ENCODE assay signal across 10 mouse cellular contexts in the genomic region with DNA sequence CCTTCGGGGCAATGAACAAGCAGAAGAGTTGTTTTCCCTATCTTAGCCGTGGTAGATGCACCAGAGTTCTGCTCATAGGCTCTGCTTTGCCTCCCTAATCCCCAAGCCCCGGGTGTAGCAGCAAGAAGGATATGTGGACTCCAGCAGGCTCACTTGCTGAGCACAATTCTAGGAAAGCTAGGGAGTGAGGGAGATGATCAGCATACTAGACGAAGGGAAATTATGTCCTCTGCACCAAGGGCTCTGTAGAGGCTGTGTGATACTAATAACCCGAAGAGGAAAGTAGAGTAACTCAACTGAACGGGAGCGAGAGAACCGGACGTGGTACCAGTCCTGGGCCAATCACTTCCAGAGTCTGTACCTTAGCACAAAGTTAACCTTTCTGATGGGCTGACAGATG. TPM values are rescaled to one million over a fixed set of nuclear protein-coding genes. Genes with fewer than 3 reads are reported as not detected.
DNase-seq lines count a peak whose midpoint lies in the region; ATAC-seq and TF ChIP-seq lines count a peak whose summit lies in the region.
"Had no signal": no experiment of that assay in that cellular context is flagged by ENCODE, and none has a peak within 500 bp of the region (broad histone marks: within the 10 kb centered on the region; RNA-seq: fewer than 3 reads in every experiment).

A gene (minus strand): TSS at position 127 of the 400 bp plus-strand sequence.

- H3K27me3 ChIP-seq in heart, embryonic 10.5 days (ENCODE audit: insufficient read depth, poor library complexity, severe bottlenecking), result peaks cover 52% of the 10 kb centered on the region
- no peaks in the 10 kb centered on the region for H3K27me3 ChIP-seq in ES-Bruce4 (ENCODE audit: control insufficient read depth, insufficient read depth, low read length, poor library complexity, severe bottlenecking)
- H3K27me3 ChIP-seq in forebrain, postnatal 0 days (ENCODE audit: insufficient read depth, low read length), result peaks cover 20% of the 10 kb centered on the region
- H3K27me3 ChIP-seq in limb, embryonic 14.5 days (ENCODE audit: control insufficient read depth, insufficient read depth, low read length), result peaks cover 23% of the 10 kb centered on the region

- no peak within 1 kb of the TSS for H3K27ac ChIP-seq in heart, embryonic 10.5 days
- H3K27ac ChIP-seq in ES-Bruce4 (ENCODE audit: insufficient read depth, low read length), result no peak within 1 kb of the TSS
- H3K27ac ChIP-seq in forebrain, postnatal 0 days (ENCODE audit: low read depth, low read length), result no peak within 1 kb of the TSS
- no peak within 1 kb of the TSS for H3K27ac ChIP-seq in limb, embryonic 14.5 days (replicated peaks; ENCODE audit: low read depth, low read length)

- ATAC-seq in forebrain, postnatal 0 days, result peak; percentile 23; the same call in 1 of the 2 replicates
- no peak for ATAC-seq in limb, embryonic 14.5 days (ENCODE audit: low FRiP score, low read depth)

- TF ChIP-seq EP300 in ES-Bruce4 (IDR thresholded peaks at IDR 0.05; ENCODE audit: insufficient read depth, low read depth, low read length), result no peak

- peak within 1 kb of the TSS; percentile 39 for H3K4me3 ChIP-seq in heart, embryonic 10.5 days
- peak within 1 kb of the TSS; percentile 28 for H3K4me3 ChIP-seq in ES-Bruce4 (ENCODE audit: low read depth, low read length)
- H3K4me3 ChIP-seq in forebrain, postnatal 0 days (ENCODE audit: low read depth, low read length), result peak within 1 kb of the TSS; percentile 35
- H3K4me3 ChIP-seq in limb, embryonic 14.5 days (replicated peaks; ENCODE audit: low read length), result peak within 1 kb of the TSS; percentile 17; the same call in 1 of the 2 replicates
- H3K4me3 ChIP-seq: myocyte had no signal

- 41% methylated on average over 9 of the region's 9 CpGs for WGBS in heart, embryonic 10.5 days
- 41% methylated on average over 9 of the region's 9 CpGs for WGBS in forebrain, postnatal 0 days
- WGBS in limb, embryonic 14.5 days, result 40% methylated on average over 9 of the region's 9 CpGs

- no peak within 1 kb of the TSS for H3K9ac ChIP-seq in ES-Bruce4 (ENCODE audit: low read depth, poor library complexity, severe bottlenecking)
- peak within 1 kb of the TSS; percentile 31; the same call in 1 of the 2 replicates for H3K9ac ChIP-seq in forebrain, postnatal 0 days
- no peak within 1 kb of the TSS for H3K9ac ChIP-seq in limb, embryonic 14.5 days (ENCODE audit: low read depth, low read length, severe bottlenecking)

- no peak for TF ChIP-seq CTCF in ES-Bruce4 (IDR thresholded peaks at IDR 0.05; ENCODE audit: low read depth, low read length)
- TF ChIP-seq CTCF in forebrain, postnatal 0 days (IDR thresholded peaks at IDR 0.05; ENCODE audit: low read depth), result no peak

- DNase-seq in heart, embryonic 10.5 days (ENCODE audit: low spot score), result no peak
- no peak for DNase-seq in heart, adult 9 months (ENCODE audit: low spot score in 2 of 2)
- peak; percentile 10 for DNase-seq in forebrain, postnatal 0 days
- DNase-seq in limb, embryonic 14.5 days (ENCODE audit: low spot score), result no peak
- no peak for DNase-seq in urinary bladder, adult 18-20 months (ENCODE audit: low spot score in 2 of 2)
- no peak for DNase-seq in spleen, postnatal 14 days (ENCODE audit: low spot score in 2 of 2)
- no peak for DNase-seq in kidney, adult 8-10 months

- H3K4me1 ChIP-seq in heart, embryonic 10.5 days, result peaks cover 13% of the 10 kb centered on the region
- H3K4me1 ChIP-seq in ES-Bruce4 (ENCODE audit: control insufficient read depth, insufficient read depth, low read length), result no peaks in the 10 kb centered on the region
- peaks cover 6% of the 10 kb centered on the region; the same call in 1 of the 2 replicates for H3K4me1 ChIP-seq in forebrain, postnatal 0 days (ENCODE audit: insufficient read depth)
- 0 out of 2 replicates have a peak, but pooled peaks cover 3% of the 10 kb centered on the region for H3K4me1 ChIP-seq in limb, embryonic 14.5 days (ENCODE audit: control insufficient read depth, insufficient read depth, low read length)

- TF ChIP-seq POLR2A in ES-Bruce4 (IDR thresholded peaks at IDR 0.05; ENCODE audit: insufficient read depth, low read length), result no peak
- no peak for TF ChIP-seq POLR2A in limb, embryonic 14.5 days (IDR thresholded peaks at IDR 0.05; ENCODE audit: borderline replicate concordance, extremely low read depth, insufficient read depth, insufficient read length)

- H3K36me3 ChIP-seq in heart, embryonic 10.5 days, result no peaks in the 10 kb centered on the region
- no peaks in the 10 kb centered on the region for H3K36me3 ChIP-seq in ES-Bruce4 (ENCODE audit: control insufficient read depth, insufficient read depth, low read length, poor library complexity, severe bottlenecking)
- H3K36me3 ChIP-seq in forebrain, postnatal 0 days (ENCODE audit: insufficient read depth), result no peaks in the 10 kb centered on the region
- no peaks in the 10 kb centered on the region for H3K36me3 ChIP-seq in limb, embryonic 14.5 days (ENCODE audit: control insufficient read depth, insufficient read depth, low read length)

- peak within 1 kb of the TSS; percentile 59 for H3K4me2 ChIP-seq in forebrain, postnatal 0 days (ENCODE audit: low read depth)
- peak within 1 kb of the TSS; percentile 17; the same call in 1 of the 2 replicates for H3K4me2 ChIP-seq in limb, embryonic 14.5 days (replicated peaks; ENCODE audit: low read depth, low read length, severe bottlenecking)

- no peaks in the 10 kb centered on the region for H3K9me3 ChIP-seq in heart, embryonic 10.5 days
- H3K9me3 ChIP-seq in ES-Bruce4 (replicated peaks; ENCODE audit: control insufficient read depth, insufficient read depth, low read length, poor library complexity, severe bottlenecking), result no peaks in the 10 kb centered on the region
- H3K9me3 ChIP-seq in forebrain, postnatal 0 days (ENCODE audit: low read length), result no peaks in the 10 kb centered on the region
- H3K9me3 ChIP-seq in limb, embryonic 14.5 days (ENCODE audit: control insufficient read depth, low read length), result no peaks in the 10 kb centered on the region

RNA-seq across cellular contexts. Expression of the gene that starts here (rescaled TPM):
- polyA plus RNA-seq in heart, embryonic 10.5 days (2016; fragmentation: Nextera tagmentation; extraction: Ambion mirVana), result 0.33 TPM in 1 of 2 replicates, not detected in the other
- not detected in 2 replicates for polyA plus RNA-seq in ES-Bruce4 (2011; ENCODE audit: insufficient read depth, insufficient read length, low read depth, missing spikeins)
- total RNA-seq in forebrain, postnatal 0 days (2014; rRNA removed), result 3.0 and 3.2 TPM in 2 replicates
- 4.4 and 8.0 TPM in 2 replicates for polyA plus RNA-seq in forebrain, postnatal 0 days (2015; fragmentation: Nextera tagmentation; extraction: Ambion mirVana)
- polyA plus RNA-seq in limb, embryonic 14.5 days (2012; rRNA removed), result 0.15 TPM in 1 of 2 replicates, not detected in the other
- polyA plus RNA-seq in limb, embryonic 14.5 days (2014; fragmentation: Nextera tagmentation; extraction: Ambion mirVana), result 0.22 and 0.50 TPM in 2 replicates
- polyA plus RNA-seq: C2C12 had no signal
